Mouse (Mus musculus): ENCODE data around the gene Tmtc2.
"Not testable (repeated sequence)": the region's sequence is repeated elsewhere in the genome, so short reads cannot be mapped to it uniquely, and the experiment has no call there.

GRCm38 (mm10) chr10:105238291-105238690 is 336.0 kb downstream of the Tmtc2 start:
- TF ChIP-seq CTCF, POLR2A (IDR thresholded peaks at IDR 0.05; ENCODE audit: extremely low read depth, insufficient read depth, low read length): not testable (repeated sequence)

All from cortical plate, adult 2 months (tissue).